Mouse (Mus musculus): ENCODE data around the gene Sbk1. TPM values are rescaled to one million over a fixed set of nuclear protein-coding genes. Genes with fewer than 3 reads are reported as not detected.

The Sbk1 gene
- polyA plus RNA-seq, 1 experiment from 2014 or later = 11.2 TPM

Other genes starting within 250 kb of the Sbk1 start
- 7.7 and 8.5 TPM in 2 replicates for gene Gsg1l, start 190.2 kb upstream of the Sbk1 start, polyA plus RNA-seq (2015; fragmentation: Nextera tagmentation; extraction: Ambion mirVana)
- gene Xpo6, start 72.1 kb upstream of the Sbk1 start, polyA plus RNA-seq (2015; fragmentation: Nextera tagmentation; extraction: Ambion mirVana) = 21.9 and 35.4 TPM in 2 replicates
- gene Lat, start 97.0 kb downstream of the Sbk1 start, polyA plus RNA-seq (2015; fragmentation: Nextera tagmentation; extraction: Ambion mirVana) = 4.3 and 22.6 TPM in 2 replicates
- gene Spns1, start 104.8 kb downstream of the Sbk1 start, polyA plus RNA-seq (2015; fragmentation: Nextera tagmentation; extraction: Ambion mirVana) = 36.0 and 46.3 TPM in 2 replicates
- 1.4 and 2.6 TPM in 2 replicates for gene Nfatc2ip, start 124.1 kb downstream of the Sbk1 start, polyA plus RNA-seq (2015; fragmentation: Nextera tagmentation; extraction: Ambion mirVana)
- gene Cd19, start 142.3 kb downstream of the Sbk1 start, polyA plus RNA-seq (2015; fragmentation: Nextera tagmentation; extraction: Ambion mirVana) = 0.09 TPM in 1 of 2 replicates, not detected in the other
- 16.3 and 22.8 TPM in 2 replicates for gene Rabep2, start 156.1 kb downstream of the Sbk1 start, polyA plus RNA-seq (2015; fragmentation: Nextera tagmentation; extraction: Ambion mirVana)
- gene Atp2a1, start 190.5 kb downstream of the Sbk1 start, polyA plus RNA-seq (2015; fragmentation: Nextera tagmentation; extraction: Ambion mirVana) = 0.72 and 1.8 TPM in 2 replicates
- gene Sh2b1, start 202.8 kb downstream of the Sbk1 start, polyA plus RNA-seq (2015; fragmentation: Nextera tagmentation; extraction: Ambion mirVana) = 37.1 and 45.2 TPM in 2 replicates
- gene Tufm, start 214.7 kb downstream of the Sbk1 start, polyA plus RNA-seq (2015; fragmentation: Nextera tagmentation; extraction: Ambion mirVana) = 170 and 182 TPM in 2 replicates
- 31.0 and 42.0 TPM in 2 replicates for gene Atxn2l, start 230.8 kb downstream of the Sbk1 start, polyA plus RNA-seq (2015; fragmentation: Nextera tagmentation; extraction: Ambion mirVana)

Data from heart, embryonic 15.5 days (tissue).